Mouse (Mus musculus) forebrain, embryonic 15.5 days (tissue): ENCODE data around the gene F10. TPM values are rescaled to one million over a fixed set of nuclear protein-coding genes. Genes with fewer than 3 reads are reported as not detected.

ENCODE experiments used
- ATAC-seq: fragments of 200-750 bp; cut with Nextera tagmentation; replicated peaks from 2 replicates; pipeline ENCODE4 v1.8.0; 2017; ENCODE audit warnings: mild to moderate bottlenecking, moderate TSS enrichment, moderate library complexity
- H3K27ac ChIP-seq: fragments of 300-500 bp; sonication (generic); replicated peaks from 2 replicates; pipeline ENCODE4 v1.5.1; 2015; ENCODE audit warnings: mild to moderate bottlenecking, inconsistent platforms
- H3K27me3 ChIP-seq: fragments of 300-500 bp; sonication (generic); 2 replicates; pipeline ENCODE4 v1.6.1; 2015; ENCODE audit warnings: inconsistent platforms
- H3K36me3 ChIP-seq: fragments of 300-500 bp; sonication (generic); 2 replicates; pipeline ENCODE4 v1.6.1; 2015; ENCODE audit warnings: mild to moderate bottlenecking, inconsistent platforms
- H3K4me1 ChIP-seq: fragments of 300-500 bp; sonication (generic); 2 replicates; pipeline ENCODE4 v1.6.1; 2015; ENCODE audit warnings: inconsistent platforms
- H3K4me2 ChIP-seq: fragments of 300-500 bp; sonication (generic); replicated peaks from 2 replicates; pipeline ENCODE4 v1.6.1; 2015; ENCODE audit warnings: mild to moderate bottlenecking, inconsistent platforms
- H3K4me3 ChIP-seq: fragments of 300-500 bp; sonication (generic); 2 replicates; pipeline ENCODE4 v1.5.1; 2015; ENCODE audit warnings: mild to moderate bottlenecking, inconsistent platforms
- H3K9ac ChIP-seq: fragments of 300-500 bp; sonication (generic); replicated peaks from 2 replicates; pipeline ENCODE4 v1.6.1; 2015; ENCODE audit warnings: mild to moderate bottlenecking, inconsistent platforms
- H3K9me3 ChIP-seq: fragments of 300-500 bp; sonication (generic); 2 replicates; pipeline ENCODE4 v1.6.1; 2016; ENCODE audit warnings: inconsistent platforms
- WGBS: fragments of 180-500 bp; shearing (Covaris S2); methylation state at CpG from one replicate; pipeline ENCODE4 v1.1.7; 2015; ENCODE audit warnings: mixed read lengths; 5-methylcytosine and 5-hydroxymethylcytosine counted together
- polyA plus RNA-seq: library from polyadenylated mRNA; unstranded; fragments of >200 nt; fragmentation: Nextera tagmentation; extraction: Ambion mirVana; gene quantifications from 2 replicates; pipeline ENCODE4 v1.2.1, GENCODE M21; 2015

F10 gene
- 0.26 and 0.43 TPM in 2 replicates for polyA plus RNA-seq

DNA sequence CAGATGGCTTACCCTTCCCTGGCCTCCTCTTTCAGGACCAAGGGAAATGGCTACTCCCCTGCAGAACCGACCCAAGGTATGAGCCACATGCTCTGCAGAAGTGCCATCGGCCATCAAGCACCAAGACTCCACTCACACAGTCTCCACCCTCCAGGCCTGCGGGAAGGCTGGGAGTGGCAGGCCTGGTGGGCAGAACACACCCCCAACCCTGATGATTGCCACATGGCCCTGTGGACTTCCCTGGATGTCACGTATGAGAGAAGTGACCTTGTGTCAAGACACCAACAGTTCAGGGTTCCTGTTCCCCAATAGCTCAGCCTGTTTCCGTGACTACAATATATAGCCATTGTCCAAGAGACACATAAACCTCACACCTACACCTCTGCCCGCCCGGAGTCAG, at the start of gene F10:
Gene F10, plus strand, starts transcription at position 294 of the 400 bp plus-strand sequence.
- WGBS = 82% methylated on average over 7 of the region's 7 CpGs
- H3K9ac ChIP-seq = no peak within 1 kb of the TSS
- no peak for ATAC-seq

GRCm38 (mm10) chr8:12987571-12987970, 49.5 kb upstream of the F10 start:
- 79% methylated on average over 8 of the region's 8 CpGs for WGBS

More for the DNA sequence above, at the start of gene F10:
- no peak within 1 kb of the TSS for H3K4me3 ChIP-seq
- H3K27ac ChIP-seq = peak within 1 kb of the TSS; percentile 34
- H3K9me3 ChIP-seq = no peaks in the 10 kb centered on the region
- H3K27me3 ChIP-seq = no peaks in the 10 kb centered on the region
- H3K4me1 ChIP-seq = 0 out of 2 replicates have a peak, but pooled peaks cover 11% of the 10 kb centered on the region
- no peak within 1 kb of the TSS for H3K4me2 ChIP-seq
- no peaks in the 10 kb centered on the region for H3K36me3 ChIP-seq

GRCm38 (mm10) chr8:12988722-12989430, 48.2 kb upstream of the F10 start:
- Histone ChIP-seq H3K27me3 (no peaks in the 10 kb centered on the region), H3K4me3 (no peak overlapping the region), H3K27ac (no peak overlapping the region), H3K36me3 (peaks cover 20% of the 10 kb centered on the region), H3K4me1 (peaks cover 3% of the 10 kb centered on the region; the same call in 1 of the 2 replicates), H3K9me3 (no peaks in the 10 kb centered on the region), H3K9ac (no peak overlapping the region), H3K4me2 (no peak overlapping the region)
- no peak for ATAC-seq
- 84% methylated on average over 13 of the region's 13 CpGs for WGBS

More at GRCm38 (mm10) chr8:12987571-12987970, 49.5 kb upstream of the F10 start:
- ATAC-seq = no peak
- peaks cover 6% of the 10 kb centered on the region; the same call in 1 of the 2 replicates for H3K4me1 ChIP-seq
- H3K9me3 ChIP-seq = no peaks in the 10 kb centered on the region
- H3K36me3 ChIP-seq = peaks cover 18% of the 10 kb centered on the region
- H3K27ac ChIP-seq = no peak overlapping the region
- H3K4me2 ChIP-seq = no peak overlapping the region
- no peak overlapping the region for H3K4me3 ChIP-seq
- H3K9ac ChIP-seq = no peak overlapping the region
- H3K27me3 ChIP-seq = no peaks in the 10 kb centered on the region

DNA sequence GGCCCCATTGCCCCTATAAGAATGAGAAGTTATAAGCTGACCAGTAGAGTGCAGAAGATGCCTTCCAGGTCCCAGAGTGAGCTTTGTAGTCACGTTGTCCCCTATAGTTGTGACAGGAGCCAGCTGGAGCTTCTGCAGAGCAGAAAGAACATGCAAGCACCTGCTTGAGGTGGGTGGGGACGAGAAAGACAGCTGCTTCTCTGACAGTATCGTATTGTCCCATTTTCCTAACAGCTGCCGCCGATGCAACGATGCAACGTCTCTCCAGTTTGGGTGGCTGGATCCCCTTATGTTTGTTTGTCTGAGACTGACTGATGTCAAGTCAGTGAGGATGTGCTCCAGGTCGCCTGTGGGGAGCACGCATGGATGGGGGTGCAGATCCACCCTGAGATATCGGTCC, 45.7 kb upstream of the F10 start:
- H3K27ac ChIP-seq = no peak overlapping the region
- H3K4me2 ChIP-seq = no peak overlapping the region
- H3K9ac ChIP-seq = no peak overlapping the region
- H3K4me3 ChIP-seq = no peak overlapping the region
- no peaks in the 10 kb centered on the region for H3K27me3 ChIP-seq
- no peak for ATAC-seq
- no peaks in the 10 kb centered on the region for H3K9me3 ChIP-seq
- peaks cover 5% of the 10 kb centered on the region; the same call in 1 of the 2 replicates for H3K4me1 ChIP-seq
- H3K36me3 ChIP-seq = peaks cover 22% of the 10 kb centered on the region
- WGBS = 85% methylated on average over 10 of the region's 10 CpGs

- Histone ChIP-seq H3K36me3 (peaks cover 42% of the 10 kb centered on the region), H3K27me3 (no peaks in the 10 kb centered on the region), H3K4me1 (0 out of 2 replicates have a peak, but pooled peaks cover 2% of the 10 kb centered on the region), H3K4me3 (no peak overlapping the region), H3K9ac (no peak overlapping the region), H3K9me3 (no peaks in the 10 kb centered on the region), H3K27ac (no peak overlapping the region), H3K4me2 (no peak overlapping the region)
- ATAC-seq = no peak
- 84% methylated on average over 5 of the region's 5 CpGs for WGBS
Measured at GRCm38 (mm10) chr8:12994468-12994867, 42.6 kb upstream of the F10 start.

- no peak overlapping the region for H3K4me3 ChIP-seq
- ATAC-seq = no peak
- 50% methylated on average over 5 of the region's 5 CpGs for WGBS
- H3K27ac ChIP-seq = no peak overlapping the region
- 0 out of 2 replicates have a peak, but pooled peaks cover 2% of the 10 kb centered on the region for H3K4me1 ChIP-seq
- no peaks in the 10 kb centered on the region for H3K27me3 ChIP-seq
- peaks cover 51% of the 10 kb centered on the region for H3K36me3 ChIP-seq
- no peaks in the 10 kb centered on the region for H3K9me3 ChIP-seq
- no peak overlapping the region for H3K9ac ChIP-seq
- no peak overlapping the region for H3K4me2 ChIP-seq
Measured at GRCm38 (mm10) chr8:12995481-12995880, 41.6 kb upstream of the F10 start.

GRCm38 (mm10) chr8:12996831-12997275, 40.3 kb upstream of the F10 start:
- peaks cover 62% of the 10 kb centered on the region for H3K36me3 ChIP-seq
- no peak overlapping the region for H3K4me3 ChIP-seq
- no peaks in the 10 kb centered on the region for H3K9me3 ChIP-seq
- H3K4me1 ChIP-seq = 0 out of 2 replicates have a peak, but pooled peaks cover 2% of the 10 kb centered on the region
- no peak overlapping the region for H3K9ac ChIP-seq
- H3K4me2 ChIP-seq = no peak overlapping the region
- no peak for ATAC-seq
- WGBS = 81% methylated on average over 8 of the region's 8 CpGs
- H3K27ac ChIP-seq = no peak overlapping the region
- H3K27me3 ChIP-seq = no peaks in the 10 kb centered on the region

- 0 out of 2 replicates have a peak, but pooled peaks cover 2% of the 10 kb centered on the region for H3K4me1 ChIP-seq
- ATAC-seq = no peak
- no peak overlapping the region for H3K27ac ChIP-seq
- H3K9me3 ChIP-seq = no peaks in the 10 kb centered on the region
- no peaks in the 10 kb centered on the region for H3K27me3 ChIP-seq
- WGBS = 90% methylated on average over 8 of the region's 8 CpGs
- H3K36me3 ChIP-seq = peaks cover 77% of the 10 kb centered on the region
- no peak overlapping the region for H3K9ac ChIP-seq
- no peak overlapping the region for H3K4me2 ChIP-seq
- no peak overlapping the region for H3K4me3 ChIP-seq
Measured at GRCm38 (mm10) chr8:12998331-12998730, 38.8 kb upstream of the F10 start.

DNA sequence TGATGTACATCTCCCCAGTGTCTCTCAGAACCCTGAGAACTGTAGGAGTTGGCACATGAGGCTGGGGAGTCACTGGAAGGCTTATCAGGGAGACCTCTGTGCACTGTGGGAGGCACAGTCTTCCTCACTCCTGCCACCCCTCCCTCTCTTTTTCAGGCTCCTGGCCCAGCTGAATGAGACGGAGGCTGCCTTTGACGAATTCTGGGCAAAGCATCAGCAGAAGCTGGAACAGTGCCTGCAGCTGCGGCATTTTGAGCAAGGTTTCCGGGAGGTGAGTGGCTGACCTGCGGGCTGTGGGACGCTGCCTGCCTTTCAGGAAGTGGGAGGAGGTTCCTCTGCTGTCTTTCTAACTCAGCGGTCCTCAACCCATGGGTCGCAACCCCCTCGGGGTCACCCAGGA, 37.3 kb upstream of the F10 start:
- no peak overlapping the region for H3K9ac ChIP-seq
- H3K27me3 ChIP-seq = no peaks in the 10 kb centered on the region
- no peaks in the 10 kb centered on the region for H3K9me3 ChIP-seq
- H3K27ac ChIP-seq = no peak overlapping the region
- no peak for ATAC-seq
- H3K4me1 ChIP-seq = 0 out of 2 replicates have a peak, but pooled peaks cover 2% of the 10 kb centered on the region
- H3K36me3 ChIP-seq = peaks cover 86% of the 10 kb centered on the region
- WGBS = 68% methylated on average over 9 of the region's 9 CpGs
- H3K4me3 ChIP-seq = no peak overlapping the region
- no peak overlapping the region for H3K4me2 ChIP-seq

DNA sequence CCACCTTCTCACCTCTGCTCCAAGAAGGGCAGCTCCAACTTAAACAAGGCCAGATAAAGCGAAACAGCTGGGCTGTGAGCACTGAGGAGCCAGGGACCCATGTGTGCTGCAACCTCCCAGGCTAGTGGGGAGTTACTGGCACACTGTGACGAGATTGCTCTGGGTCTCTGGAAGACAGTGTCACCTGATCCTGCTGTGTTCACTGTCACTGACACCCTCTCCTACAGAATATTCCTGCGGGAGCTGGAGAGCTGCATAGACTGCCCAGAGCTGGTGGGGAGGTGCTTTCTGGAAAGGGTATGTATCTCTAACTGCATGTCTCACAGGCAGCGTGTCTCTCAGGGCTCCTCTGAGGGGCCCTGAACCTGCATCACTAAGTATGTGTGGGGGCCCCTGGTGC, 29.6 kb upstream of the F10 start:
- Histone ChIP-seq H3K4me1 (no peaks in the 10 kb centered on the region), H3K27ac (no peak overlapping the region), H3K27me3 (no peaks in the 10 kb centered on the region), H3K36me3 (peaks cover 99% of the 10 kb centered on the region), H3K9me3 (no peaks in the 10 kb centered on the region), H3K4me3 (no peak overlapping the region), H3K9ac (no peak overlapping the region), H3K4me2 (no peak overlapping the region)
- 77% methylated on average over 4 of the region's 4 CpGs for WGBS
- ATAC-seq = no peak

GRCm38 (mm10) chr8:13010313-13010712, 26.8 kb upstream of the F10 start:
- H3K4me2 ChIP-seq = no peak overlapping the region
- no peak for ATAC-seq
- no peak overlapping the region for H3K27ac ChIP-seq
- H3K9ac ChIP-seq = no peak overlapping the region
- no peaks in the 10 kb centered on the region for H3K27me3 ChIP-seq
- H3K36me3 ChIP-seq = peaks cover 99% of the 10 kb centered on the region
- no peaks in the 10 kb centered on the region for H3K4me1 ChIP-seq
- H3K9me3 ChIP-seq = no peaks in the 10 kb centered on the region
- WGBS = 69% methylated on average over 4 of the region's 4 CpGs
- no peak overlapping the region for H3K4me3 ChIP-seq

DNA sequence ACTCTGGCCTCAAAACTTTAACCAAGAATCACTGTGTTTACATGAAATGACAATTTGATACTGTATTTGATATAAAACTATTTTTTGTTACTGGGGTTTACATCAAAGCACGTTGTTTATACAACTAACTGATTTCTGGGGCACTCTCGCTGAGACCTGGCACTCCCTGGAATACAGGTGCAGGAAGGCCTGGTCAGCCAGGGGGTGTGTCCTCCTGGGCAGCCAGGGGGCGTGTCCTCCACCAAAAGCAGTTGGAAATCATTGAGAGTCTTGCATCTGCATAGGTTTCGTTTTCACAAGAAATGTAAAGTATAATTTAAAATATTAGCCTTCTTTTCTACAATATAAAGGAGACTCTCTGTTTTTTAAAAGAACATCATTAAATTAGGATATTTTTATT, 17.5 kb upstream of the F10 start:
- H3K9ac ChIP-seq = no peak overlapping the region
- H3K36me3 ChIP-seq = peaks cover 62% of the 10 kb centered on the region
- ATAC-seq = no peak
- no peak overlapping the region for H3K4me3 ChIP-seq
- 74% methylated on average over 4 of the region's 4 CpGs for WGBS
- H3K27ac ChIP-seq = no peak overlapping the region
- H3K4me2 ChIP-seq = no peak overlapping the region
- H3K9me3 ChIP-seq = no peaks in the 10 kb centered on the region
- H3K27me3 ChIP-seq = no peaks in the 10 kb centered on the region
- H3K4me1 ChIP-seq = no peaks in the 10 kb centered on the region
